Mouse (Mus musculus) G1E (cell line): ENCODE data around the gene Cblb.

ENCODE experiments used
- CTCF ChIP-seq: IDR thresholded peaks from 2 replicates; pipeline ENCODE4 v1.5.1; 2012; ENCODE audit warnings: low read depth, low read length, inconsistent platforms, mixed read lengths
- GATA1 ChIP-seq: IDR thresholded peaks from 2 replicates; pipeline ENCODE4 v1.6.1; 2012; ENCODE audit warnings: borderline replicate concordance, low read length, inconsistent platforms, mixed read lengths
- GATA2 ChIP-seq: IDR thresholded peaks from 2 replicates; pipeline ENCODE4 v1.6.1; 2012; ENCODE audit warnings: low read depth, low read length, inconsistent platforms, borderline replicate concordance
- POLR2AphosphoS5 ChIP-seq: IDR thresholded peaks from 2 replicates; pipeline ENCODE4 v1.6.1; 2012; ENCODE audit warnings: low read depth, low read length, inconsistent platforms; ENCODE audit not compliant: insufficient replicate concordance
- TAL1 ChIP-seq: conservative IDR thresholded peaks from 2 replicates; pipeline ENCODE4 v1.6.1; 2012; ENCODE audit warnings: low read depth, low read length, inconsistent platforms, mixed read lengths

- no peak for TF ChIP-seq GATA2
- no peak for TF ChIP-seq CTCF
- no peak for TF ChIP-seq POLR2AphosphoS5
- no peak for TF ChIP-seq GATA1
- no peak for TF ChIP-seq TAL1
Measured at GRCm38 (mm10) chr16:52078758-52079474, 47.9 kb downstream of the Cblb start.
